Mouse (Mus musculus) colon, adult 2 months (tissue): Measurements from ENCODE around the gene Gm4312. TPM values are rescaled to one million over a fixed set of nuclear protein-coding genes. Genes with fewer than 3 reads are reported as not detected.

Source experiments
- polyA plus RNA-seq: library from polyadenylated mRNA; depleted of rRNA; stranded (reverse); fragments of >200 nt; gene quantifications from 2 replicates; pipeline ENCODE4 v1.2.3, GENCODE M21; 2012; rRNA removed

Gene Gm4312
- not detected in 2 replicates for polyA plus RNA-seq

DNA sequence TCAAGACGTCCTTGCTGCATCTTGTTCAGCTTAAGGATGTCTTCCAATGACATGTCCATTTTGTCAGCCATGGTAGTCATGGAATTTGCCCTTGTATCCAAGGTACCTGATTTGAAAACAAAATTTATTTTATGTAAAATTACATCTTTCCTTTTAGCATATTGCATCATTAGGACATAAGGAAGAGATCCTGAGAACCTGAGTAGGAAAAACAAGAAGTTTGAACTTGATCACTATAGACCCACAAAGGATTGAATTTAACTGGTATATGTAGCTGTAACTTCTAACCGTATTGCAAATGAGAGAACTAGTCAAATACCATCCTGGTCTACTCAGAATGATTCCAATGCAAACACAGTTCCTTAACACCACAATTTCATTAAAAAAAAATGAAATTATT, at the start of gene Gm4312:
TSS of gene Gm4312 (minus strand) at position 101 of the 400 bp plus-strand sequence.

DNA sequence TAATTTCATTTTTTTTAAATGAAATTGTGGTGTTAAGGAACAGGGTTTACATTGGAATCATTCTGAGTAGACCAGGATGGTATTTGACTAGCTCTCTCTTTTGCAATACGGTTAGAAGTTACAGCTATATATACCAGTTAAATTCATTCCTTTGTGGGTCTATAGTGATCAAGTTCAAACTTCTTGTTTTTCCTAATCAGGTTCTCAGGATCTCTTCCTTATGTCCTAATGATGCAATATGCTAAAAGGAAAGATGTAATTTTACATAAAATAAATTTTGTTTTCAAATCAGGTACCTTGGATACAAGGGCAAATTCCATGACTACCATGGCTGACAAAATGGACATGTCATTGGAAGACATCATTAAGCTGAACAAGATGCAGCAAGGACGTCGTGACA, 21.3 kb downstream of the Gm4312 start, which contains the start of gene Gm4307:
TSS of gene Gm4307 (plus strand) at position 301 of the 400 bp plus-strand sequence.

DNA sequence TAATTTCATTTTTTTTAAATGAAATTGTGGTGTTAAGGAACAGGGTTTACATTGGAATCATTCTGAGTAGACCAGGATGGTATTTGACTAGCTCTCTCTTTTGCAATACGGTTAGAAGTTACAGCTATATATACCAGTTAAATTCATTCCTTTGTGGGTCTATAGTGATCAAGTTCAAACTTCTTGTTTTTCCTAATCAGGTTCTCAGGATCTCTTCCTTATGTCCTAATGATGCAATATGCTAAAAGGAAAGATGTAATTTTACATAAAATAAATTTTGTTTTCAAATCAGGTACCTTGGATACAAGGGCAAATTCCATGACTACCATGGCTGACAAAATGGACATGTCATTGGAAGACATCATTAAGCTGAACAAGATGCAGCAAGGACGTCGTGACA, 31.6 kb downstream of the Gm4312 start, which contains the start of gene Gm4305:
TSS of gene Gm4305 (plus strand) at position 301 of the 400 bp plus-strand sequence.

DNA sequence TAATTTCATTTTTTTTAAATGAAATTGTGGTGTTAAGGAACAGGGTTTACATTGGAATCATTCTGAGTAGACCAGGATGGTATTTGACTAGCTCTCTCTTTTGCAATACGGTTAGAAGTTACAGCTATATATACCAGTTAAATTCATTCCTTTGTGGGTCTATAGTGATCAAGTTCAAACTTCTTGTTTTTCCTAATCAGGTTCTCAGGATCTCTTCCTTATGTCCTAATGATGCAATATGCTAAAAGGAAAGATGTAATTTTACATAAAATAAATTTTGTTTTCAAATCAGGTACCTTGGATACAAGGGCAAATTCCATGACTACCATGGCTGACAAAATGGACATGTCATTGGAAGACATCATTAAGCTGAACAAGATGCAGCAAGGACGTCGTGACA, 36.7 kb downstream of the Gm4312 start, which contains the start of gene Gm4303:
TSS of gene Gm4303 (plus strand) at position 301 of the 400 bp plus-strand sequence.

DNA sequence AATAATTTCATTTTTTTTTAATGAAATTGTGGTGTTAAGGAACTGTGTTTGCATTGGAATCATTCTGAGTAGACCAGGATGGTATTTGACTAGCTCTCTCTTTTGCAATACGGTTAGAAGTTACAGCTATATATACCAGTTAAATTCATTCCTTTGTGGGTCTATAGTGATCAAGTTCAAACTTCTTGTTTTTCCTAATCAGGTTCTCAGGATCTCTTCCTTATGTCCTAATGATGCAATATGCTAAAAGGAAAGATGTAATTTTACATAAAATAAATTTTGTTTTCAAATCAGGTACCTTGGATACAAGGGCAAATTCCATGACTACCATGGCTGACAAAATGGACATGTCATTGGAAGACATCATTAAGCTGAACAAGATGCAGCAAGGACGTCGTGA, 41.8 kb downstream of the Gm4312 start, which contains the start of gene Gm4302:
TSS of gene Gm4302 (plus strand) at position 301 of the 400 bp plus-strand sequence.

DNA sequence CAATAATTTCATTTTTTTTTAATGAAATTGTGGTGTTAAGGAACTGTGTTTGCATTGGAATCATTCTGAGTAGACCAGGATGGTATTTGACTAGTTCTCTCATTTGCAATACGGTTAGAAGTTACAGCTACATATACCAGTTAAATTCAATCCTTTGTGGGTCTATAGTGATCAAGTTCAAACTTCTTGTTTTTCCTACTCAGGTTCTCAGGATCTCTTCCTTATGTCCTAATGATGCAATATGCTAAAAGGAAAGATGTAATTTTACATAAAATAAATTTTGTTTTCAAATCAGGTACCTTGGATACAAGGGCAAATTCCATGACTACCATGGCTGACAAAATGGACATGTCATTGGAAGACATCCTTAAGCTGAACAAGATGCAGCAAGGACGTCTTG, 47.0 kb downstream of the Gm4312 start, which contains the start of gene Gm4301:
TSS of gene Gm4301 (plus strand) at position 301 of the 400 bp plus-strand sequence.

Other genes with a start within 250 kb of the Gm4312 start
- gene Gm4301, start 46.9 kb downstream of the Gm4312 start, polyA plus RNA-seq, result not detected in 2 replicates
- gene Gm4302, start 41.7 kb downstream of the Gm4312 start, polyA plus RNA-seq, result not detected in 2 replicates
- not detected in 2 replicates for gene Gm4303, start 36.6 kb downstream of the Gm4312 start, polyA plus RNA-seq
- gene Gm4305, start 31.5 kb downstream of the Gm4312 start, polyA plus RNA-seq, result not detected in 2 replicates
- not detected in 2 replicates for gene Gm4307, start 21.2 kb downstream of the Gm4312 start, polyA plus RNA-seq
- 2.8 and 3.5 TPM in 2 replicates for gene Tmtc3, start 104.8 kb upstream of the Gm4312 start, polyA plus RNA-seq
- 0.09 and 0.20 TPM in 2 replicates for gene Cep290, start 105.0 kb upstream of the Gm4312 start, polyA plus RNA-seq
- 4.0 and 4.3 TPM in 2 replicates for gene 4930430F08Rik, start 207.9 kb upstream of the Gm4312 start, polyA plus RNA-seq
- gene 1700017N19Rik, start 207.9 kb upstream of the Gm4312 start, polyA plus RNA-seq, result not detected in 2 replicates